Mouse (Mus musculus) thymus, postnatal 10 days (tissue): Measurements from ENCODE around the gene Smarce1.

ENCODE experiments used
- DNase-seq, 2 experiments: peaks; one replicate each; pipeline ENCODE4 v3.0.0; 2021; ENCODE audit warnings: low spot score in 2 of 2

The Smarce1 gene

DNA sequence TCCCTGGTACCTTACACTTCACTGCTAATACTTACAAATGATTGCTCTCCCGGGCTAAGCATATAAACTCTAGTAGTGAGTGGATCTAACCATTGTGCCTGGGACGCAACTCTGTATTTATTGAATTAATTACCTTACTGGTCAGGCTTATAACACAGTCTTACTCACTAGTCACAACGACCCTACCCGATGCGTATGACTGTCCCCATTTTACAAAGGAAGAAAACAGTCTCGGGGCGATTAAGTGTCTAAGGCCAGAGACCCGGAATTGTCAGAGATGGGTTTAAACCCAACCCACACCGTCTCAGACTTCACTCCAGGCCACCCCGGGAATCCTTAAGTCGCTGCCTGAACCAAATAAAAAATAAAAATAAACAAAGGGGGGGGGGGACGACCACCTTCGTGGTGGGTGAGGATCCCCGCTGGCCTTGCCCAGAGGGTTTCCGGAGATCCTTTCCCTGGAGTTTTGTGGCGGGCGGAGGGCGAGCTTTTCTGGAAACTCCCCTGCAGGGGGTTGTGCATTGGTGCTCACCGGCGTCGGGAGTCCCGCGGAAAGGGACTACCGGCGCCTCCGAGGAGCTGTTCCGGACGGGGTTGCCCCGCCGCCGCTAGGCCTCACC lies 1.1 kb downstream of the Smarce1 start:
- no peak for DNase-seq

DNA sequence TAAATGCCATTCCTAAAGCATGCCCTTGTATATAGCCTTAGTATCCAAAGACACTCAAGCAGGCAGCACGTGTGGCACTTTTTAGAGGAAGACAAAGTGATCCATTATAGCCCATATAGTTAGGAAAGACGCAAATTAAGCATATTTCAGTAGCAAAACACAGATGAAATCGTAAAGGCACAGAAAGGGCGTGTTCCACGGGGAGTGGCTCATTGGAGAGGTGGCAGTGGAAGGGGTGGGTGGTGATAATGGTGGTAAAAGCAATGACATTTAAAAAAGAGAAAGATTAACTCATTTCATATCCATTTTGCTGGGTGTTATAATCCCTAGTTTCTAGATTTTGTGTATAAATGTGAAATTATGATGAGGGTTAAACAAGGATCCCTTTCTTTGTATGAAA lies 4.5 kb downstream of the Smarce1 start:
- no peak for DNase-seq

DNA sequence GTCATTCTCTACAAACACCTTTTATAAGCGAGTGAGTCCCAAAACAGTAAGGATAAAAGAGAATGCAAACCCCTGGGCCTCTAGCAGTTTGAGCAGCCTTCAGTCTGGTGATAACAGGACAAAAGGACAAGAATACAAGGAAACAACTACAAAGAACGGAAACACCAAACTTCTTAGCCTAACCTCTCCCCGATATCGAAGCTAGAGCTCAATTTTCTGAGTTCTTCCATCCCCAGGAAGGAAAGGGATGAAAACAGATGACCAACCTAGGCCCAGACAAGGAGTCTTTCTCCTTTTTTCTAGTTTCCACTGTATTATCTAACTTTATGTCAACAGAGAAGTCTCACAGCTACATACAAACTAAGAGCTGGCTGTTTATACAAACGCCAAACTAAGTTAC lies 7.5 kb downstream of the Smarce1 start:
- DNase-seq: no peak

DNA sequence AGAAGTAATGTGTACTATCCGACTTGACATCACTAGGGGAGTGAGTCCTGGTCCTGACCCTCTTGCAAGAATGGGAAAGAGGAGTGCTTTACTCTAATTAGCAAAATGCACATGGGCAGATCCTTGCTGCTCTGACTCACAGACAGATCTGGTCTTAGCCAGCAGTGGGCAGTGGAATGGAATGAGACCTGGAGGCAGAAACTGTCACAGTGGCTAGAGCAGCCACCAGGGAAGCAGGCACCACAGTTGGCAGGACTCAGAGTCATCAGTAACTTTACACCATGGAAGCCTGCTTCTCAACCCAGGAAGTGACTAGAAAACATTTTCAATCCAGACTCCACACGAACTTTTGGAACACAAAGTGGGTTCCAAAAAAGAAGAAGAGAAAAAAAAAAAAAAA lies 9.0 kb downstream of the Smarce1 start:
- DNase-seq: no peak

DNA sequence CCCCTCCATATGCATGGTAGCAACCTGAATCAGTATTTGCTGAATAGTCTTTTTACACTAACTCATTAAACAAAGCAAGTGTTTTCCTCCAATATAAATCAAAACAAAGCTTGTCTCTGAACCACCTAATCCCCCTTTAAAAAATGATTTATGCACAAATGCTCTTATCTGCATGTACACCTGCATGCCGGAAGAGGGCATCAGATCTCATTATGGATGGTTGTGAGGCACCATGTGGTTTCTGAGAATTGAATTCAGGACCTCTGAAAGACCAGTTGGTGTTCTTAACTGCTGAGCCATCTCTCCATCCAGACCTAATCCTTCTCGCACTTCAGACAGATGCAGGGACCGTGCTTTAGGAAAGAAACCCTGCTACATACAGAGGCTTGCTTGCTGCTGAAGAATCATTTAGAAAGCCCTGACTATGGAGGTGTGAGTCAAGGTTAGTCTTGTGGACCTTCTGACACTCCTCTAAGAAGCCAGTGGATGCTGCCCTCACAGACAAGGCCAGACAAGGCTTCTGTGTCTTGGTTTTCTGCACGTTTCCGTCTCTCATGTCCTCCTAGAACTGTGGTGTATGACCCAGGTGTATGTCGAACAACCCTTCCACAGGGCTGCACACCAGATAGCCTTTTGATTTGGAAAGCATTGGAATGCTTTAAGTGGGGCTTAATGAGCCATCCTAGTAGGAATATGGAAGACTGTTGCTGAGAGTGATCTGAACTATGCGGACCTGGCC lies 13.4 kb downstream of the Smarce1 start:
- no peak for DNase-seq

DNA sequence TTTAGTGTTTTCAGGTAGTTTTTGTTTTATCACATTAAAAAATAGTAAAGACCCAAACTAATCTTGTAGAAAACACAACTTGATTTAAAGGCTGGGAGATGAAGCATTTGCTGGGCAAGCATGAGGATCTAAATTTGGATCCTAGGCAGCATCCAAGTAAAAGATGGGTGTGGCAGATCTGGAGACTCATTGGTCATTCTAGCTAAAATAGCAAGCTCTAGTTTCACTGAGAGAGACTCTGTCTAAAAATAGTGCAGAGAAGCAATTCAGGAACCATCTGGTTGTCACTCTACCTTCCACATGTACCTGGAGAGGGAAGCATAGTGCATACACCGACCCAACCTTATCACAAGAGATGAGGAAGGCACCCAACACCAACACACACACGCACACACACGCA lies 14.6 kb downstream of the Smarce1 start:
- no peak for DNase-seq

DNA sequence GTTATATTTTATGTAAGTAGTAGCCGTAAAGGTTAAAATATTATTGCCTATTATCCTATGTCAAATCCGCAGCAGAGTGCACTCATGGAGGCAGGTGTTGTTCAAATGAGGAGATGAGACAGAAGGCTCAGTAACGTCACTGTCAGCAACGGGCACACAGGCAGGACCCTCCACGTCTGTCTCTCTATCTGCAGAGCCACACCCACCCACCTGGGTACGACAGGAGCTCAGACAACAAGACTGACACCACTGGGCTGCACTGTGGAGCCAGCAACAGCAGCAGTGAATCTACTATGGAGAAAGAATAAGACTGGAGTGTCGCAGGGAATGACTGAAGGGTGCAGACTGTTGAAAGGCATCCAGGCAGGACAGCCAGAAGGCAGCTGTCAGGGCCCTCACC lies 18.1 kb downstream of the Smarce1 start:
- no peak for DNase-seq

DNA sequence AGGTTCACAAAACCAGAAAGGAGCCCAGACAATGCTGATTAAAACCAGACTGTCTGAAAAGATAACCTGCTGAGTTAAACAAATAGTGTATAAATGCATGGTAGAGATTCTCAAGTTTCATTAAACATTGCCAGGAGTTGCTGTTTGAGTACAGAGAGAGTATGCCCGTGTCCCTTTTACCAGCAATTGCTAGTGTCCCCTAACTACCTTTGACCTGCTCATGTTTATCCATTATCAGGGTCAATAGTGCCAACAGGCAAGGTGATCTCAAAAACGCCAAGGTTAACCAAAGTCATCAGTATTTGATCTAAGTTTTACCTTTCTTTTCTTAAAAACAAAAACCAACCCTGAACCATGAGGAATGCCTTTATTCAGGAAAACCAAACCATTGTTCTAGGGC lies 18.9 kb downstream of the Smarce1 start:
- DNase-seq: no peak

DNA sequence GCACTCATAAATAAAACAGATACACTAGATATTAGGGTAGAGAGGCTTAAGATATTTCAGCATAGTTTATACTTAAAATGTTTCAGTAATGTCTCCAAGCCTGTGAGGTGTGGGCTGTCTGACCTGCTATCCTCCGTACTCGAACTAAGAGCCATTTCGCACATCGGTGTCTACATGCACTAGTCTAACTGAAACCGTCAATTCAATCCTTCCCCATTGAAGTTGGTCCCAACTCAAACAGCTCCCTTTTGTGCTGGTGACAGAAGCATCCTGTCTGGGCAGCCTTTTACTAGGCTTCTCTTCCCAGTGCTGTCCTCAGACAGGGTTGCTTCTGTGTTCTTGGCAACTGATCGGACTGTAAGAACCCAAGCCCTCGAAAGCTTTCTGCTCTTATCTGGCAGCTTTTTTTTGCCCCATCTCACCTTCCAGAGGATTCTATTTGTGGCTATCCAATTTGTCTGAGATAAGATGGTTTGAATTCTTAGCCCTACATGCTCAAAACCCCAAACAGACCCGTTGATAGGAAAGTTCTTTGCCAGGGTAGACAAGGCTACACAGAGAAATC lies 22.6 kb downstream of the Smarce1 start:
- no peak for DNase-seq

DNA sequence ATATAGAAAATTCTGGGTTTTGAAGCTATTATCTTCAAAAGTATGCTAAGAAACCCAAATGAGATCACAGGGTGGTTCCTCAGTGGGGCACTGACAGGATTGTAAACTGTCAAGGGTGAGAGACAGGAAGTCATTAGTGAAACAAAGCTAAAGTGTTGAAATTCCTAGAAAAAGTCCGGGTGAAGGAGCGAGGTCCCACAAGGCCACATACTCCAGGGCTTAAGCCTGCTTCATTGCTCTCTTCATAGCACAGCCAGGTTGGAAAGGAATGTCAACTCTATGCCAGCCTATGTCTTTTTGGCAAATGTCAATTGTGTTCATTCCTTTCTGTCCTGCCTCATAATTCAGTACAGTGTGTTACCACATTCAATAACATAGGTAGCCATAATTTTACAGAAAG lies 23.4 kb downstream of the Smarce1 start:
- no peak for DNase-seq

DNA sequence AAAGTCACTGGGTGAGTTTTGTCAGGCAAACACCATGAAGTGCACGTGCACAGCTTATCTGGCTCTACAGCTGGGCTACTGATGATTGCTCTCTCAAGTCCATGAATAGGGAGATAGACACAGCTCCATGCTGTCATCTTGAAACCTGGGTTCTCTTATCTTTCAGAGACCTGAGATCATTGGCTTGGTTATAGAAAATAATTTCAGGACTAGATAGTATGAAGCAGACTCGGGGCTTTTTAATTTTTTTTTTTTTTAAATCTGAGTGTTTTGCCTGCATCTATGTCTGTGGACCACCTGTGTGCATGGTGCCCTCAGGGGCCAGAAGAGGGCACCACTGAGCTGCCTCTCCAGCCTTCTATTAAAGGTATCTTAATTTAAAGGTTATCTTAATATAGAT lies 23.9 kb downstream of the Smarce1 start:
- peak in 1 of 2 experiments; percentile 41 for DNase-seq

DNA sequence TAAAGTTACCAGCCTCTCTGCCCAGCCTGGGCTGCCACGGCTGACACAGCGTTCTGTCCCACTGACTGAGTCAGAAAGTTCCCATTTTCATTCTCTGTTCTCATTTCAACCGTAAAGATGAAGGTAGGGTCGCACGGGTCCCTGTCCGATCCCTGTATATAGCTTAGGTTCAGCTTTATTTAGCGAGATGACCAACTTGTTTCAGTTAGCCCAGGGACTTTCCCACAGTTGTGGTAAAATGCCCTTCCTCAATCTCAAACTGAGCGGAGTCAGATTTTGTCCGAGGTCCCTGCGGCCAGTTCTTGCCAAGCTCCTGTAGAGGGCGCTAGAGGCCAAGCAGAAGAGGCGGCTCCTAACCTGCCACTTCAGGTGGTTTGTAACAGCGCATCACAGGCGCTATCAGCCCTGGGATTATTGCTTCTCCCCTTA lies 41.6 kb downstream of the Smarce1 start:
- DNase-seq: peak; percentile 47 to 75

DNA sequence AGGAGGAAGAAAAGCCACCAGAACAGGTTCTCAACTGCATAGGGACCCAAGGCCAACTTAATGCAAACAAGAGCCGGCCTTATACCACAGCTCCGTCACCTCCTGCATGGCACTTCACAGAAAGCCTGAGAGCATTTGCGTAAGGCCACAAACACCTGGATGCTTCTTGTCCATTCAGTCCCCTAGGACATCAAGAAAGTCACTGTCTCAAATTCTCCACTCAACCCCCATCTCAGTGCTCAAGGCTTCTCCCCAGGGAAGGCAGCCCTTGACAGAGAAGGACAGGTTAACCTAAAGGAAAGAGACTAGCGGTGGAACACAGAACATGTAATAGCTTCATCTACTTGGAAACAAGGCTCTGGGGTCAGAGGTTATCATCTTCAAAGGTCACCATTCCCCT lies 43.5 kb downstream of the Smarce1 start:
- DNase-seq: no peak

DNA sequence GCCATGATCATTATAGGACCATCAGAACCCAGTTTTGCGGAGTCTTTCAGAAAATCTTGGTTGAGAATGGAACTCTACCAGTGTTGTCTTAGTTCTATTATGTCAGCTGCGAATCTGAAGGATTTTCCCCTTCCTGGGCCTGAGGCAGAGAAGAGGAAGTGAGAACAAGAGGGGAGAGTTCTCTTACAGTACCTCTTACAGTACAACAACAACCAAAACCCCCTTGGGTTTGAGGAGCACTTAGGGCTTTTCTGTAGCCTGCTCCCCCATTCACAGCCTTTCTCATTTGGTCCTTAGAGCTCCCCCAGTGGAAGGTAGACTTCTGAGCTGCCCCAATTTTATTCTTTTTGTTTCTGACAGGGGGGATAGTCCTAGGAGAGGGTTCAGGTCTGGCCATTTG lies 44.0 kb downstream of the Smarce1 start:
- no peak for DNase-seq

DNA sequence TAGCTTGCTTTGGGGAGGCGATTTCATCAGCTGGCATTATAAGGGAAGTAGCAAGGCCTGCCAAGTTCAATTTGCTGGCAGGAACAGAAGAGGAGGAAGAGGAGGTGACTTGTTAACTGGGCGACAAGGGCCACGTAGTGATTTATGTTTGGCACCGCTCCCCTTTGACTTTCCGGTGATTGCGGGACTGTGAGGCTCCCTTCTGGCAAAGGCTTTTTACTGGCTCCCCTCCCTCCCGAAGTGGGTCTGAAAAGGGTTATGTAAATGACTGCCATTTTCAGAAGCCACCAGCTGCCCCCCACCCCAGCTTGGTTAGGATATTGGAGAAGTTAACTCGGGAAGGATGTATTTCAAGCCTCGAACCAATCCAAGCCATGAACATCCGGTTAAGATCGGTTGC lies 48.2 kb downstream of the Smarce1 start:
- DNase-seq: no peak

DNA sequence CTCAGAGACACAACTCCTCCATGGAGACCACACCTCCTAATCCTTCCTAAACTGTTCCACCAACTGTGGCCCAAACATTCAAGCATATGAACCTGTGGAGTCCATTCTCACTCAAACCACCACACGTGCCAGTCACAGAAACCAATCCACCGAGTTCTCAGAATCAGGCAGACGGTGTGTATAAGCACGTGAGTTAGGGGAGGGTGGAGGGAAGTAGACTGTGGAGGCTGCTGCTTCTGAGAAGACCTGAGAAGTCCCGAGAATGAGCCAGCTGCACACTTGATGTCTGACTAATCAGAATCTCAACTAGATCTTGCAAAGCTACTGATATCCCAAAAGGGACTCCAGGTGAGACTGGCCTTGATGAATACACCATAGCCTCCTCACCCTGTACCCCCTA lies 50.7 kb downstream of the Smarce1 start:
- no peak for DNase-seq

DNA sequence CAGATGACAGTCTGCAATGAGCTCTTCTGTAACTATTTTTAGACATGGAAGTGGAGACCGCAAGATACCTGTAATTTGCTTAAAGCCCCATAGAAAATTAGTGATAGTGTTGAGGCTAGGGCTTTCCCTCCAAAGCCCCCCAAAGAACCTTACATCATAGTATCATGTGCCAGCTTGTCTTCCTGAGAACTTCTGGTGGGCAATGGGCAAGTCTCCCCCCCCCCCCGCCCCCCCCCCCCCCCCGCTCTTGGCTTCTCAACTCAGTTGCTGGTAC lies 53.0 kb downstream of the Smarce1 start:
- DNase-seq: no peak

DNA sequence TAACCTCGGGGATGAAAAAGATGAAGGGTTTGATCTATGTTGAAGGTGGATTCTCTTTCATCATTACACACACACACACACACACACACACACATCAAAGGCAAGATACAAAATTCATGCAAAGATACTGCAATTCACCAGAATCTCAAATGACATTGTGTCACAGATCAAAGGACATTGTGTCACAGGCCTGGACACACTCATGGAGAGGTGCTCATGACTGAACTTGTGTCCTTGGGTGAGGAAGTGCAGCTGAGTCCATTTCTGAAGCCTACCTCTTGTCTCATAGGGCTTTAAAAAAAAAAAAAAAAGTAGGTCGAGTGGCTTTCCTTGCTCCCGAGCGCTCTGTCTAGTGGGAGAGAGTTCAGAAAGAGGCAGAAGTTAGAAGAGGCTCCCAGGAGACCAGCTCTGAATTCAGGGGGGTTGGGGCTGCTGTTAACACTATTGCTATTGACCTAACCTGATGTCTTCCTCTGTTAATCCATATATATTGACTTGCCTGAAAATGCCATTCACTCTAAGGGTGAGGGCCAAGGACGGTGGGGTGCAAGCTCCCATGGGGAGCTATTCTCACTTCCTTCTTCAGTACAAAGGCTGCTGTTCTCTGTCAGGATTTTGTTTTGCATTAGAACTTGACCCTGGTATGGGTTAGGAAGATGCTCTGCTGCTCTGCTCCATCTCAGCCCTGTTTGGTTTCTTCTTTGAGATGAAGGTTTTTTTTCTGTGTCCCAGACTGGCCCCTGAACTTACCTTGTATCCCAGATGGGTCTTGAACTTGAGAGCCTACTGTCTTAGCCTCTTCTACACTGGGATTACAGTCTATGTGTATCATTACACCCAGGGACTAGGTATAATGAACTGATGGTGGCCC lies 53.5 kb downstream of the Smarce1 start:
- no peak for DNase-seq

DNA sequence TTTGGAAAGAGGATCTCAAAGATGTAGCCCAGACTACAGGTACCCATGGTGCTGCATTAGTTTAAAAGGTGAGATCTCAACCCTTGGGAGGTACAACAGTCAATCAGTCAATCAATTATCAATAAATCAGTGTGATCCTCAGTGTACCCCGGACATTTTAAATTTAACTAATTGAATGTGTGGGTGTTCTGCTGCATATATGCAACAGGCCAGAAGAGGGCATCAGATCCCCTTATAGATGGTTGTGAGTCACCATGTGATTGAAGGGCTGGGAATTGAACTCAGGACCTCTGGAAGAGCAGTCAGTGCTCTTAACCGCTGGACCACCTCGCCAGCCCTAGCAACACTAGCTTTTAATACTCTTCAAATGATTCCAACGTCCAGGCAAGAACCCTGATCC lies 58.8 kb downstream of the Smarce1 start:
- DNase-seq: no peak

DNA sequence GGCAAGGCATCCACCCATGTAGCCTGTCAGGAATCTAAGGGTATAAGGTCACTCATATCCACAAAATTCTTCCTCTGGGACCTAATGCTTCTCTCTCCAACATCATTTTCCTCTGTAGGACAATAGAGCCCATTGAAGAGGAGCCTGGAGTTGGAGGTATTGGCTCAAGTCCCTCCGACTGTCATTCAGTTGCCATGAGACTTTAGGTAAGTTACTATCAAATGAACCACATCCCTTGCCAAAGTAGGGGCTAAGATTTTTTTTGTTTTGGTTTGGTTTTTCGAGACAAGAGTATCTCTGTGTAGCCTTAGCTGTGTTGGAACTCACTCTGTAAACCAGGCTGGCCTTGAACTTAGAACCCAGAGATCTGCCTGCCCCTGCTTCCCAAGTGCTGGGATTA lies 59.4 kb downstream of the Smarce1 start:
- DNase-seq: no peak

DNA sequence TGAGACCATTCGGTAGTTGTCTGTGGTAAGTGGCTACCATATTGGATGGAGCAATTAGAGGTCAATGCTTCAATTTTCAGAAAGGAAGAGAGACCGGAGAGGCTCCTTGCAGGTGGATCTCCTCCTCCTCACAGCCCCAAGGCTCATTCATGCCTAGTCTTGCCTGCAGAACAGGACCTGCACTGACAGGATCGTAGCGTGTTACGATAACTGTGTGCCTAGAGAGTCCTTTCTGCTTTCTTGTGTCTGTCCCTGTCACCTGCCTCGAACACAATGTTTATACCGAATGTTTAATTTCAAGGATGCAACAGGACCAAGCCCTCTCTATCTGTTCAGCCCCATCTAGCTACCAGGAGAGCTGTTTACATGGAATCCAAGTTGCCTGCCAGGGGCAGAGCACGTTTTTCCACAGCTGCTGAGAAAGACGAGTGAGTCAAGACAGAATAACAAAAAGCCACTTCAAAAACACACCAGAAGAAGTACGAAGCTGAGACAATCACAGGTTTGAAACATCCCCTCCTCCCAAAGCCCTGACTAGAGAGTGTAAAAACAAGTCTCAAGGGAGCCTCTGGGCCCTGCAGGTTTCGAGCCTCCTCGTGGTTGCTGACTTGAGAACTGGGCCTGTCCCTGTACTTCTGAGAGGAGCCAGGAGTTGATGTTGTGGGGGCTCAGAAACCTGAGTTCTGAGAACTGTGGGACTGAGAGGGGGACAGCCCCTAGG lies 60.1 kb downstream of the Smarce1 start:
- peak; percentile 49 for DNase-seq

DNA sequence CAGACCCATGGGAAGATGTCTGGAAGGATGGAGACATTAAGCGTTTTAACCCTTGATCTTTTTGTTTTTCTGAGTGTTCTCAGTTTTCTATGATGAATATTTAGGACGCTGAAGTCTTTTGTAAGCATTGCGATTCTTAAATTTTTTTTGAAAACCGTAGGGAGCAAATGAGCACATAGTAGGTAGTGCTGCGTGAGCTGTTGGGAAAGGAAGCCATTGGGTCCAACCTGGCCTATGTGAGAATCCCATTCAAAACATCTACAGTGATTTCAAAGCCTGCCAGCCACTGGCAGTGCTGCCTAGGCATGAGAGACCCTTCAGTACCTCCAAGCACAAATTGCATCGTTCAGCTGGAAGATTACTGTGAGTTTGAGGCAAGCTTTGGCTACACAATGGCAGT lies 60.8 kb downstream of the Smarce1 start:
- DNase-seq: no peak
